Mouse (Mus musculus) neural tube, embryonic 13.5 days (tissue): ENCODE results near the gene Kalrn. TPM values are rescaled to one million over a fixed set of nuclear protein-coding genes. Genes with fewer than 3 reads are reported as not detected.

Experiments used
- ATAC-seq: fragments of 200-750 bp; cut with Nextera tagmentation; 2 replicates; pipeline ENCODE4 v1.8.0; 2017; ENCODE audit warnings: low read depth, mild to moderate bottlenecking, moderate TSS enrichment, moderate library complexity
- H3K27ac ChIP-seq: fragments of 300-500 bp; sonication (generic); replicated peaks from 2 replicates; pipeline ENCODE4 v1.5.1; 2015; ENCODE audit warnings: moderate library complexity, mild to moderate bottlenecking, inconsistent platforms
- H3K27me3 ChIP-seq: fragments of 300-500 bp; sonication (generic); 2 replicates; pipeline ENCODE4 v1.6.1; 2015; ENCODE audit warnings: mild to moderate bottlenecking, inconsistent platforms
- H3K36me3 ChIP-seq: fragments of 300-500 bp; sonication (generic); 2 replicates; pipeline ENCODE4 v1.6.1; 2015; ENCODE audit warnings: mild to moderate bottlenecking, inconsistent platforms
- H3K4me1 ChIP-seq: fragments of 300-500 bp; sonication (generic); replicated peaks from 2 replicates; pipeline ENCODE4 v1.6.1; 2015; ENCODE audit warnings: inconsistent platforms
- H3K4me2 ChIP-seq: fragments of 300-500 bp; sonication (generic); 2 replicates; pipeline ENCODE4 v1.6.1; 2015; ENCODE audit warnings: inconsistent platforms, mild to moderate bottlenecking, moderate library complexity
- H3K4me3 ChIP-seq: fragments of 300-500 bp; sonication (generic); 2 replicates; pipeline ENCODE4 v1.5.1; 2015; ENCODE audit warnings: mild to moderate bottlenecking, inconsistent platforms
- H3K9ac ChIP-seq: fragments of 300-500 bp; sonication (generic); 2 replicates; pipeline ENCODE4 v1.6.1; 2015; ENCODE audit warnings: moderate library complexity, mild to moderate bottlenecking, inconsistent platforms
- H3K9me3 ChIP-seq: fragments of 300-500 bp; sonication (generic); 2 replicates; pipeline ENCODE4 v1.6.1; 2016; ENCODE audit warnings: inconsistent platforms
- WGBS: fragments of 180-500 bp; shearing (Covaris S2); methylation state at CpG from one replicate; pipeline ENCODE4 v1.1.7; 2015; 5-methylcytosine and 5-hydroxymethylcytosine counted together
- polyA plus RNA-seq: library from polyadenylated mRNA; unstranded; fragments of >200 nt; fragmentation: Nextera tagmentation; extraction: Ambion mirVana; gene quantifications from 2 replicates; pipeline ENCODE4 v1.2.1, GENCODE M21; 2015

Kalrn gene
- polyA plus RNA-seq, 1 experiment from 2014 or later: 23.9 TPM

DNA sequence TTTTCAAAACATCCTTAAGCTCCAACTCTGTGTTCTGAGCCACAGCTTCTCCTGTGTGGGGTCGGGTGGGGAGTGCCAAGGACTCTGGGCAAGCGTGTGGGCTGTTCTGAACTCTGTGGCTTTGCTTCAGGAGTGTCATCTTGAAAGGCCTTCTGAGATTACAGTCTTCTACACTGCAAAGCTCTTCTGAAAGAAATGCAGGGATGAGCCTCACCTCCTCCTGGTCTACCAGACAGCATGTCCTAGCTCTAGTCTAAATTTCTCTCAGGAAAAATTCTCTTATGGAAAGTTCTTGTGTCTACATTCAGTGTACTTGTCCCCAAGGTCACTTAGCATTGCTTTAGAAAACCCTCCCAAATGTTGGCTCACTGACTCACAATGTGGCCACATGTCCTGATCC is 438.3 kb downstream of the Kalrn start:
- 91% methylated on average over 2 of the region's 2 CpGs for WGBS
- Histone ChIP-seq H3K4me3 (no peak overlapping the region), H3K4me1 (no peaks in the 10 kb centered on the region), H3K4me2 (no peak overlapping the region), H3K36me3 (peaks cover 4% of the 10 kb centered on the region; the same call in 1 of the 2 replicates), H3K9ac (no peak overlapping the region), H3K9me3 (no peaks in the 10 kb centered on the region), H3K27ac (no peak overlapping the region), H3K27me3 (no peaks in the 10 kb centered on the region)
- ATAC-seq: no peak

DNA sequence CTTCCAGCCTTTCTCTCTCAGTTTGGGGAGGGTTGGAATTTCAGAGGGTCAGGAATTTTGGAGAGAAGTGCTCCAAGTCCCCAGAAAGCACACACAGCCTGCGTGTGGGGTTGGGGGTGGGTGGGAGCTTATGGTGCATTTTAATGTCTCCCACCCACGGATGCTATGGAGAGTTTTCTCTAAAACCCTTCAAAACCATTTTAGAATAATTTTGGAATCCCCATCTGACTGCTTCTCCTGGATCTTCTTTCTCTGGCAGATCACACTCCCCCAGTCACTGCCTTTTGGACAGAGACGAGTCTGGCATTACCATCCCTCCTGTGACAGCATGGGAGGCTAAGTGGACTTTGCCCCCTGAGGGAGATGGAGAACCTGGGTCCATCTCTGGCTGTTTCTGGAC is 438.7 kb downstream of the Kalrn start:
- WGBS: 71% methylated on average over 3 of the region's 3 CpGs
- Histone ChIP-seq H3K27ac (no peak overlapping the region), H3K4me2 (no peak overlapping the region), H3K9ac (no peak overlapping the region), H3K36me3 (peaks cover 4% of the 10 kb centered on the region; the same call in 1 of the 2 replicates), H3K4me1 (no peaks in the 10 kb centered on the region), H3K4me3 (no peak overlapping the region), H3K27me3 (no peaks in the 10 kb centered on the region), H3K9me3 (no peaks in the 10 kb centered on the region)
- no peak for ATAC-seq

DNA sequence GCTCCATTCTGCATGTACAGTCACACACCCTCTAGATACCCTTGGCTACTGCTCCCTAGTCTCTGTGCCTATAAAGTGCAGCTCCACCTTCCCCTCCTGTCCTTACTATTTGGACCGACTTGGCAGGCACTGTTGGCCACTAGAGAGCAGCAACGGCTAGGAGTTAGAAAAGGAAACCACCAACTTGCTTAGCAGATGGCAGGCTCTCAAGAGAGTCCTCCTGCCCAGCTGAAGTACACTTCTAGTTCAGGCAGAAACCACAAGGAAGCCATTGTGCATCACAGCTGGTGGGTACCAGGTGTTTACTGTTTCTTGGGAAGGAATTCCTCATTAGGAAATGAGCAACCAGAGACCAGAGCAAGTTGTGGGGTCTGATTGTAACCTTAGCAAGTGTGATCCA is 447.7 kb downstream of the Kalrn start:
- no peak overlapping the region for H3K9ac ChIP-seq
- no peak overlapping the region for H3K4me3 ChIP-seq
- H3K4me2 ChIP-seq: no peak overlapping the region
- no peaks in the 10 kb centered on the region for H3K27me3 ChIP-seq
- no peaks in the 10 kb centered on the region for H3K9me3 ChIP-seq
- WGBS: 11% methylated on average over 2 of the region's 2 CpGs
- peak; percentile 65; the same call in 1 of the 2 replicates for ATAC-seq
- H3K36me3 ChIP-seq: 0 out of 2 replicates have a peak, but pooled peaks cover 4% of the 10 kb centered on the region
- H3K4me1 ChIP-seq: peaks cover 13% of the 10 kb centered on the region; the same call in 1 of the 2 replicates
- H3K27ac ChIP-seq: no peak overlapping the region

DNA sequence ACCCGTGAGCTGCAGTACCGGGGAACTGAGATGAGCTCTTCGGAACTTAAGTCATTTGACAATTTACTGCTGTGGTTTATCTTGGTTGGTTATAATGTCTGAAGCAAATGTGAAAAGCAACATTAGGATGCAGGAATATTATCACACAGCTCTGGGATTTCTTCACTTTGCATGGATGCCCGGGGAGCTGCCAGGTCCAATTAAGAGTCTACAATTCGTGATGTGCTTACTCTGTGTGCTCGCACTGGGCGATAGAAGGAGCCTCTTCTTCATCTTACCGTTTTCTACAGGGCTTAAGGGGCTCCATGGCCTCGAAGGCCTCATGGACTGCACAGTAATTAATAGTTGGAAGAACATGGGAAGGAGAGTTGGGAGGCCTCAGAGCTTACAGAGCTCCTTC is 450.8 kb downstream of the Kalrn start:
- H3K4me2 ChIP-seq: no peak overlapping the region
- H3K9me3 ChIP-seq: no peaks in the 10 kb centered on the region
- H3K9ac ChIP-seq: no peak overlapping the region
- H3K27me3 ChIP-seq: no peaks in the 10 kb centered on the region
- 0 out of 2 replicates have a peak, but pooled peaks cover 3% of the 10 kb centered on the region for H3K36me3 ChIP-seq
- no peak overlapping the region for H3K27ac ChIP-seq
- WGBS: 83% methylated on average over 9 of the region's 9 CpGs
- no peak for ATAC-seq
- H3K4me1 ChIP-seq: peaks cover 13% of the 10 kb centered on the region; the same call in 1 of the 2 replicates
- no peak overlapping the region for H3K4me3 ChIP-seq

DNA sequence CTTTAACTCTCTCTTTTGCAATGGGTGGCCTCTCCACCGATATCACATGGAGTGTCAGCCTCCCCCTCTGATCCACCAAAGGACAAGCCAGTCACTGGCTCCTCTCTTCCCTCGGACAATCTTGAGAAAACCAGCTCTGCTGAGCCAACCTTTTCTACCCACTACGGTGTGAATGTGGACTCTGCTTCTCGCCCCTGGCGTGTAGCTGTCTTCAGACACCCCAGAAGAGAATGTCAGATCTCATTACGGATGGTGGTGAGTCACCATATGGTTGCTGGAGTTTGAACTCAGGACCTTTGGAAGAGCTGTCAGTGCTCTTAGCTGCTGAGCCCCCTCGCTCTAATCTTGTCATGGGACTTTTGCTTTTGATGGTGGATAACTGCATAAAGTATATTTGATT is 452.0 kb downstream of the Kalrn start:
- no peaks in the 10 kb centered on the region for H3K9me3 ChIP-seq
- 0 out of 2 replicates have a peak, but pooled peaks cover 6% of the 10 kb centered on the region for H3K36me3 ChIP-seq
- 84% methylated on average over 7 of the region's 7 CpGs for WGBS
- peaks cover 11% of the 10 kb centered on the region for H3K4me1 ChIP-seq
- no peaks in the 10 kb centered on the region for H3K27me3 ChIP-seq
- H3K4me3 ChIP-seq: no peak overlapping the region
- ATAC-seq: no peak
- H3K27ac ChIP-seq: no peak overlapping the region
- H3K9ac ChIP-seq: no peak overlapping the region
- H3K4me2 ChIP-seq: no peak overlapping the region

DNA sequence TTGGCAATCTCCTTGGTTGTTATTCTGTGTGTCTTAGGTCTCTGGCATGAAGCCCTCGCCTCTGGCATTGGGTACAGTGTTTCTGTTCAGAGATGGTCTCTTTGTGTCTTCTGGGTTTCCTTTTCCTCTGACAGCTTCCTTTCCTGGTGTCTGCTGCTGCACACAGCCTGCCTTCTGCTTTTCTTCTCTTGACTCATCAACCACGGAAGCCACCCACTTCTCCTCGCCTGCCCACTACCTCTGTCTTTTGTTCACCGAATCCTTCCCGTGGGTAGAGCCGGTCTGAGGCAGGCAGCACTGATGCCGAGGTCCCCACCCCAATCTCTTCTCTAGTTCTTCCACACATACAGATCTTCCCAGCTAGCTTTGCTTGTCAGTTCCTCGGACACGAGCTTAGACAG is 452.5 kb downstream of the Kalrn start:
- peaks cover 10% of the 10 kb centered on the region; the same call in 1 of the 2 replicates for H3K36me3 ChIP-seq
- peaks cover 7% of the 10 kb centered on the region for H3K4me1 ChIP-seq
- H3K27me3 ChIP-seq: no peaks in the 10 kb centered on the region
- H3K27ac ChIP-seq: no peak overlapping the region
- no peak for ATAC-seq
- H3K4me3 ChIP-seq: no peak overlapping the region
- 80% methylated on average over 9 of the region's 9 CpGs for WGBS
- no peaks in the 10 kb centered on the region for H3K9me3 ChIP-seq
- no peak overlapping the region for H3K4me2 ChIP-seq
- H3K9ac ChIP-seq: no peak overlapping the region

DNA sequence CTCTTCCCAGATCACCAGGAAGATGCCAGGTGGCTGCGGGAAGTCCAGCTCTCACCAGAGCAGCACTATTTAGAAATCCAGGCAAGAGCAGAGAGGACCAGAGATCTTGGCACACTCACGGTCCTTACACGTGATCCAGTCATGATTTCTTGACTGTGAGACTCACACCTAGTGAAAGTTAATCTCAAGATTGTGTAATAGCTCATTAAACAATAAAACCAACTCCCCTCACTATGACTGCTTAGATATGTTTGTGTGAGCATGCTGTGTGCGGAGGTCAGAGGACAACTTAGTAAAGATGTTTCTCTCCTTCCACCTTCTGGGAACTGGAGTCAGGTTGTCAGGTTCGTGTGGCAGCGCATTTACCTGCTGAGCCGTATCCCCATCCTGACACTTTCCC is 453.5 kb downstream of the Kalrn start:
- H3K36me3 ChIP-seq: peaks cover 15% of the 10 kb centered on the region; the same call in 1 of the 2 replicates
- H3K27ac ChIP-seq: no peak overlapping the region
- H3K27me3 ChIP-seq: no peaks in the 10 kb centered on the region
- WGBS: 90% methylated on average over 7 of the region's 7 CpGs
- no peaks in the 10 kb centered on the region; the same call in 1 of the 2 replicates for H3K4me1 ChIP-seq
- no peaks in the 10 kb centered on the region for H3K9me3 ChIP-seq
- no peak overlapping the region for H3K4me3 ChIP-seq
- no peak overlapping the region for H3K9ac ChIP-seq
- H3K4me2 ChIP-seq: no peak overlapping the region
- ATAC-seq: no peak

DNA sequence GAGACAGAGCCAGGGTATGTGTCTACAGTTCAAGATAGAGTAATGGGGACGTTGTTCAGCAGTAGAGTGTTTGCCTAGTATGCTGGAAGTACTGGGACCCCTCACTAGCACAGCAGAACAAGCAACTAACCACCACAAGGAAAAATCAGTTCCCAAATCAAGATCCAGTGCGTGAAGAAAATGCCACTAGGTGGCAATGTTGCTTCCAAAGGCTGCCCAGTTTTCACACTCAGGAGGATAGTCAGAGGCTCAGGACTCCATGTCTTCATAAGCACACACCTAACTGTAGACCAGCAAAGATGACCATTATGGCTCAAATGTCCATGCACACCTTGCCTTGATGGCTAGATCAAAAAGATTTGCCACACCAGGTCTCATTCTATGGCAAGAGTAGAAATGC is 454.0 kb downstream of the Kalrn start:
- peaks cover 15% of the 10 kb centered on the region; the same call in 1 of the 2 replicates for H3K36me3 ChIP-seq
- 17% methylated on average over 2 of the region's 2 CpGs for WGBS
- H3K4me2 ChIP-seq: no peak overlapping the region
- no peaks in the 10 kb centered on the region for H3K9me3 ChIP-seq
- H3K27ac ChIP-seq: no peak overlapping the region
- H3K9ac ChIP-seq: no peak overlapping the region
- H3K4me1 ChIP-seq: no peaks in the 10 kb centered on the region; the same call in 1 of the 2 replicates
- ATAC-seq: no peak
- no peak overlapping the region for H3K4me3 ChIP-seq
- no peaks in the 10 kb centered on the region for H3K27me3 ChIP-seq

DNA sequence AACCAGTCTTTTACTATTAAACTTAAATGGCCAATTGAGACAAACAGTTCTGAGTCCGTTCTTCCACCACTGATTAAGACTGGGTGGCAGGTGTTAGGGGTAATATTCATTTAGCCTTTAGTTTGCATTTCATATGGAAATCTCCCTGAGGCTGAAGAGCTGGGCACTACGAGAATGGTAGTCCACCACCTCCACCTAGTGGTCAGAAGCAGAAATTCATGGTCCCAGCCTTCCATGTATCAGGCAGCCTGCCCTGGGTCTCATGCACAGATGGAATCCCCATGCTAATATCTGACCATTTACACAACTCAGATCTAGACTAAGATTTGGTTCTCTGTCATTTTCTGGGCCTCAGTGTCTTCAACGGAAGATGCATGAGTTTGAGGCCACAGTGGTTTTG is 458.7 kb downstream of the Kalrn start:
- no peaks in the 10 kb centered on the region for H3K27me3 ChIP-seq

DNA sequence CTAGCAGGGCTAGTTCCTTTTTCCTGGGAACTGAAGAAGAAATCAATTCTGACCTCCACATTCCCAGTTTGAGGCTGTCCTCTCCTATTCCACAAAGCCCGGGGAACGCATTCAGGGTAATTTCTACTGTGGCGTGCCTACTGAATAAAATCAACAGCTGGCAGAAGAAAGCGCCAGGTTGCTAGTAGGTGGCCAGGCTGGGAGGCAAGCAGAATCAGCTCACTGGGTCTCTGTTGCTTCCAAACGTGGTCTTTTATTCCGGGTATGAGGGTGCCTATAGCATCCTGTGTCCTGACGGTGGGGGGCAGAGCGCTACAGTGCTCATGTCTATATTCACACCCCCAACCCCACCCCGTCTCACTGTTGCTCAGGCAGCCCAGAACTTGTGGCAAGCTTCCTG is 460.2 kb downstream of the Kalrn start:
- Histone ChIP-seq H3K27me3 (no peaks in the 10 kb centered on the region), H3K4me1 (no peaks in the 10 kb centered on the region; the same call in 1 of the 2 replicates), H3K36me3 (peaks cover 15% of the 10 kb centered on the region; the same call in 1 of the 2 replicates), H3K9me3 (no peaks in the 10 kb centered on the region), H3K9ac (no peak overlapping the region), H3K27ac (no peak overlapping the region), H3K4me2 (no peak overlapping the region), H3K4me3 (no peak overlapping the region)
- WGBS: 81% methylated on average over 9 of the region's 9 CpGs
- ATAC-seq: no peak

More for the DNA sequence above, 458.7 kb downstream of the Kalrn start:
- no peaks in the 10 kb centered on the region for H3K9me3 ChIP-seq
- peaks cover 15% of the 10 kb centered on the region; the same call in 1 of the 2 replicates for H3K36me3 ChIP-seq
- H3K4me3 ChIP-seq: no peak overlapping the region
- peak; percentile 66; the same call in 1 of the 2 replicates for ATAC-seq
- H3K9ac ChIP-seq: no peak overlapping the region
- no peak overlapping the region for H3K4me2 ChIP-seq
- no peaks in the 10 kb centered on the region; the same call in 1 of the 2 replicates for H3K4me1 ChIP-seq
- WGBS: 2% methylated on average over 3 of the region's 3 CpGs
- H3K27ac ChIP-seq: no peak overlapping the region

DNA sequence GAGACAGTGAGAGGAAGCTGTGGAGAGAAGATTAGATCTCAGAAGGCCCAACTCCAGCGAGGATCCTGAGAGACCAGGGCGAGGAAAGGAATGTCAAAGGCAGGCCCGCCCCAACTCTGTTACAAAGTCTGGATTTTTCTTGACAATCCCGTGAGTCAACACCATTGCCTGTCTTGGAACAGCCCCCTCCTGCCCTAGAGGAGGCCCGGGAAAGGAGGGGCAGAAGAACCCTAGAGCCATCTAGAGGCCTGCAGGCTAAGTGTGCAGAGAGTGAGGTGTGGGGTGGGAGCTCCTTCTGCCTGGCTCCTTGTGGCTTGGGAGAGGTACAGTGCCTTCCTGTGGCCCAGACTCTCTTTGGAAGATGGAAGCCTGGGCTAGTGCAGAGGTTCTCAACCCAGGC is 460.8 kb downstream of the Kalrn start:
- no peaks in the 10 kb centered on the region for H3K27me3 ChIP-seq
- ATAC-seq: no peak
- H3K9me3 ChIP-seq: no peaks in the 10 kb centered on the region
- no peak overlapping the region for H3K4me3 ChIP-seq
- H3K27ac ChIP-seq: no peak overlapping the region
- 30% methylated on average over 5 of the region's 5 CpGs for WGBS
- H3K4me1 ChIP-seq: no peaks in the 10 kb centered on the region; the same call in 1 of the 2 replicates
- peaks cover 12% of the 10 kb centered on the region; the same call in 1 of the 2 replicates for H3K36me3 ChIP-seq
- H3K4me2 ChIP-seq: no peak overlapping the region
- no peak overlapping the region for H3K9ac ChIP-seq

DNA sequence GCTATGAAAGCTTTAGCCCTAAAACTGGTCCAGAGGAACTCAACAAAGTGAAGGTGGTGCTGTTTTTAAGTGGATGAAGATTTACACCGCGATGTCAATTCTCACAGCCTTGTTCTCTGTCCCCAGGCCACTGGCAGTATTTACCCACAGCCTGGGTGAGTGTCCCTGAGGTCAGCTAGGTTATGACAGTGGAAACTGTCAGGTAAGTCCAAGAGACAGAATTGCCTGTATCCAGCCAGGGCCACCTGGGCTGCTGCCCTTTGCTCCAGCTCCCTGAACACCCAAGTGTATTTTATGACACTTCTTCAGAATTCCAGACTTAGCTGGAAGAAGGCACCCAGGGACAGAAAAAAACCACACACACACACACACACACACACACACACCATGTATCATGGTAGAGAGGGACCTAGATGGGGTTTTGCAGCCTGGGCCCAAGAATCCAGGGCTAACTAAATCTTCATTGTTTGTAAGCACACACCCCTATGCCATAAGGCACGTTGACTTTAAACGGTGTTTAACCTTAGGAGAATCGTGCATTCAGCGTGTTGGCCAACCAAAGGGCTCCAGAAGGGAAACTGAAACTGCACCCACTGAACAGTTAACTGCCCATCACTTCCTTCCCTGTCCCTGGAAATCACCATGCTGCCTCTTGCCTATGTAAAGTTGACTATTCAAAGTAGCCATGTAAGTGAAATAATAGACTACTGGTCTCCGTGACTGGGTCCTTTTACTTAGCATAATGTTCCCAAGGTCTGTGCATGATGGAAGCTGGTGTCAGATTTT is 462.3 kb downstream of the Kalrn start:
- Histone ChIP-seq H3K4me1 (no peaks in the 10 kb centered on the region), H3K9me3 (no peaks in the 10 kb centered on the region), H3K27me3 (no peaks in the 10 kb centered on the region)

More for the DNA sequence above, 462.3 kb downstream of the Kalrn start:
- ATAC-seq: no peak
- no peak overlapping the region for H3K9ac ChIP-seq
- no peak overlapping the region for H3K4me3 ChIP-seq
- H3K27ac ChIP-seq: no peak overlapping the region
- H3K36me3 ChIP-seq: peaks cover 7% of the 10 kb centered on the region; the same call in 1 of the 2 replicates
- WGBS: 84% methylated on average over 7 of the region's 7 CpGs
- H3K4me2 ChIP-seq: no peak overlapping the region
